Mouse (Mus musculus): Measurements from ENCODE around the gene Mrpl10. TPM values are rescaled to one million over a fixed set of nuclear protein-coding genes. Genes with fewer than 3 reads are reported as not detected.

Mrpl10 gene
- polyA plus RNA-seq, 1 experiment from 2014 or later, result 64.4 TPM

DNA sequence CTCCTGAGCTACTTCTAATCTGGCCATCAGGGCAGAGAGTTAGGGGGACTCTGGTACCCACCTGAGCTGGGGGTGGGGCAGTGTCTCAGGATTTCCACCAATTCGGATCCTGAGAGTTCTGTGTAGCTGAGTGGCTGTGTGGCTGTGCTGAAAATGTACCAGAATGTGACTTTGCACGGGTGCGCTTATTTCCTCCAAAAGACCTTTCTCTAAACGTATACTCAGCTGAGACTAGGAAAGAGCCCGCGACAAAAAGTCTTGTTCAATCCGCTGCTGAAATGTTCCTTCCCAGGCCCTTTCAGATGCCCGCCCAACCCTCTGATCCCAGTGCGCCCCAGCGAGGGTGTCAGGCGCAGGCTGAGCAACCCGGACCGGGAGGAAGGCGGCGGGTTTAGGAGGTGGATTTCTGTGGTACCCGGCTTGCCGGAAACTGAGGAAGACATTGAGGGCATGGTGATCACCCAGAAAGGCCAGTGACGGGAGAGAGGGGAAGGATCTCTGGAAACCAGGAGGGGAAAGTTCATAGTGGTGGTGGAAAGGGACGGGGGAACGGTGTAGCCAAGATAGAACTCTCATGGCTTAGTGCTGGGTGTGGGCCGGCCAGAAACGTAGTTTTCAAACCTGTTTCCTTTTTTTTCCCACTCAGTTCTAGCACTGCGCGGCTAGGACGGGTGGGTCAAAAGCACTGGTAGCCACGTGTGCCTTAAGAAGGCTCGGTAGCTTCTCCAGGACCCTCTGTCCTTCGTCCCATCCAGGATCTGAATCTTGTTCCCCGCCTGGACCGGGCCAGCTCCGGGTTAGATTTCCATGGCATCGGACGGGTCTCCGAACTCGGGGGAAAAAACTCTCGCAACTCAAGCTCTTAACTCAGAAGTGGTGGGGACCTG, 23.4 kb upstream of the Mrpl10 start:
- peak overlapping the region; percentile 34 for H3K4me3 ChIP-seq
- H3K9ac ChIP-seq (replicated peaks), result peak overlapping the region; percentile 34; the same call in 1 of the 2 replicates

DNA sequence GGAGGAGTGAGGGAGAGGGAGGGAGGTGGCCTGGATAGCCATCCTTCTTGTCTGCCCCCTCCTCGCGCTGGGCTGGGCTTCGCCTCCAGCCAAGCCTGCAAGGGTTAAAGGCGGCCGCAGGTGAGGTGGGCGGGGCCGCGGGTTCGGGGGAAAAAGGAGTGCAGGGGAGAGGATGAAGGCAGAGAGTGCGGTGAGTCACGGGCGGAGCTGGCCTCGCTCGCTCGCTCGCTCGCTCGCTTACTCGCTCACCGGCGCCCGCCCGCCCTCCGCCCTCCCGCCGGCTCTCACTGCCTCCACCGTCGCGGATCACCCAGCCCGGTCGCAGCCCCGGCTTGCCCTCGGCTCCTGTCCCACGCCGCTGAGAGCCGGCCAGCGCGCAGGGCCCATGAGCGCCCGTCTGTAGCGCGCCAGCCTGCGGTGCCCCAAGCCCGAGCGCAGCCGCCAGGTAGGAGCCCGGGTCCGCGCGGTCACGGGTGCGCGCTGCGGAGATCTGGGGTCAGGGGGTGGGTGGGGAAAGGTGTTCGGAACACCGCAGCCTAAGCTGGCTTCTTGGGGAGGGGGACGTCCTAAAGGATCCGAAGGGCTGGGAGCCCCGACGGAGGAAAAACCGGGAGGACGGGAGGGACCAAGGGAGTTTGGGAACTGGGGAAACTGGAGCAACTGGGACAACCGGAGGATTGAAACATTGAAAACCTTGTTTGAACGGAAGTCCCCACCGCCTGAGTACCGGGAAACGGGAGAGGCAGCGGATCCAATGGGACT, 22.6 kb upstream of the Mrpl10 start:
- Histone ChIP-seq H3K4me3 (peak overlapping the region; percentile 34), H3K36me3 (no peaks in the 10 kb centered on the region), H3K9me3 (no peaks in the 10 kb centered on the region), H3K27ac (replicated peaks) (no peak overlapping the region), H3K4me1 (peaks cover 28% of the 10 kb centered on the region), H3K4me2 (replicated peaks) (peak overlapping the region; percentile 43), H3K9ac (replicated peaks) (peak overlapping the region; percentile 34; the same call in 1 of the 2 replicates), H3K27me3 (peaks cover 97% of the 10 kb centered on the region)
- no peak for ATAC-seq (ENCODE audit: low FRiP score, low read depth)
- under 1% methylated on average over 59 of the region's 68 CpGs for WGBS

More for the DNA sequence above, 23.4 kb upstream of the Mrpl10 start:
- Histone ChIP-seq H3K27ac (replicated peaks) (no peak overlapping the region), H3K36me3 (no peaks in the 10 kb centered on the region), H3K4me1 (peaks cover 28% of the 10 kb centered on the region), H3K9me3 (no peaks in the 10 kb centered on the region), H3K4me2 (replicated peaks) (peak overlapping the region; percentile 43; the same call in 1 of the 2 replicates), H3K27me3 (peaks cover 97% of the 10 kb centered on the region)
- 1% methylated on average over 36 of the region's 36 CpGs for WGBS
- no peak for ATAC-seq (ENCODE audit: low FRiP score, low read depth)

DNA sequence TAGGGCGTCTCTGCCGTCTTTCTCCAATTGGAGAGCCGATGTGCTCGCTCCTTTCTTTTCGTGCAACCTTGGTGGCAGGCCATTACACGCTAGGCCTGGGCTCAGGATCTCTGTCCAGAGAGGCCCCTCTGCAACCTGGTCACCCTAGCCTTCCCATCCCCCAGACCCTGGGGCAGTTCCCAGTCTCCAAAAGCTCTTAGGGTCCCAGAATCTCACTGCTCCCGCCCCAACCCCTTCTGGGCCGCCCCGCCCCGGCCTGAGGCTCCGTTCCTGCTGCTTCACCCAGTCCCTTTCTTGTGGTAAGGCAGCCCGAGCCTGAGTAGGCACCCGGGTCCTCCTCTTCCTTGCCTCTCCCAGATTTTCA, 22.0 kb upstream of the Mrpl10 start:
- no peak overlapping the region for H3K4me3 ChIP-seq
- no peak for ATAC-seq (ENCODE audit: low FRiP score, low read depth)
- H3K4me2 ChIP-seq (replicated peaks), result no peak overlapping the region
- H3K27ac ChIP-seq (replicated peaks), result no peak overlapping the region
- 4% methylated on average over 13 of the region's 13 CpGs for WGBS
- H3K27me3 ChIP-seq, result peaks cover 97% of the 10 kb centered on the region
- H3K4me1 ChIP-seq, result peaks cover 28% of the 10 kb centered on the region
- H3K9ac ChIP-seq (replicated peaks), result no peak overlapping the region
- H3K36me3 ChIP-seq, result no peaks in the 10 kb centered on the region
- no peaks in the 10 kb centered on the region for H3K9me3 ChIP-seq

DNA sequence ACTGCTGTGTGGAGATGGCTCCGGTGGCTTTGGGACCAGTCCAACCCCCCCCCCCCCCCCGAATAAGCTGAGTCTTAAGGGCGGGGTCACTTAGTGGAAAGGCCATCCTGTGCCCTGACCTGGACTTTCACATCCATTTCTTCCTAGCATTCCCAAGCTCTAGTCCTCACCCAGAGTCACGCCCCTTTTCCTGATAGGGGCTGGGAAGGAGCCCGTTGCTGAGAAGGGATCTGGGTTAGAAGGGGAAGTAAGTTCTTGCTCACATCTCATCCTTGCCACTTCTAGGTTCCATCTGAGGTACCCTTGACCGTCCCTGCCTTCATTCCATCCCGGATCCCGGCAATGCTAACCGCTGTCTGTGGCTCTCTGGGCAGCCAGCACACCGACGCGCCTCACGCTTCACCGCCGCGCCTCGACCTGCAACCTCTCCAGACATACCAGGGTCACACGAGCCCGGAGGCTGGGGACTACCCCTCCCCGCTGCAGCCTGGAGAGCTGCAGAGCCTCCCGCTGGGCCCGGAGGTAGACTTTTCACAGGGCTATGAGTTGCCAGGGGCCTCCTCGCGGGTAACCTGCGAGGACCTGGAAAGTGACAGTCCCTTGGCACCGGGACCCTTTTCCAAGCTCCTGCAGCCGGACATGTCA, 20.1 kb upstream of the Mrpl10 start:
- Histone ChIP-seq H3K4me1 (peaks cover 40% of the 10 kb centered on the region), H3K9ac (replicated peaks) (no peak overlapping the region), H3K27me3 (peaks cover 96% of the 10 kb centered on the region), H3K4me3 (peak overlapping the region; percentile 46), H3K36me3 (no peaks in the 10 kb centered on the region), H3K27ac (replicated peaks) (no peak overlapping the region), H3K9me3 (no peaks in the 10 kb centered on the region), H3K4me2 (replicated peaks) (peak overlapping the region; percentile 65)
- 2% methylated on average over 25 of the region's 27 CpGs for WGBS
- ATAC-seq (ENCODE audit: low FRiP score, low read depth), result no peak

DNA sequence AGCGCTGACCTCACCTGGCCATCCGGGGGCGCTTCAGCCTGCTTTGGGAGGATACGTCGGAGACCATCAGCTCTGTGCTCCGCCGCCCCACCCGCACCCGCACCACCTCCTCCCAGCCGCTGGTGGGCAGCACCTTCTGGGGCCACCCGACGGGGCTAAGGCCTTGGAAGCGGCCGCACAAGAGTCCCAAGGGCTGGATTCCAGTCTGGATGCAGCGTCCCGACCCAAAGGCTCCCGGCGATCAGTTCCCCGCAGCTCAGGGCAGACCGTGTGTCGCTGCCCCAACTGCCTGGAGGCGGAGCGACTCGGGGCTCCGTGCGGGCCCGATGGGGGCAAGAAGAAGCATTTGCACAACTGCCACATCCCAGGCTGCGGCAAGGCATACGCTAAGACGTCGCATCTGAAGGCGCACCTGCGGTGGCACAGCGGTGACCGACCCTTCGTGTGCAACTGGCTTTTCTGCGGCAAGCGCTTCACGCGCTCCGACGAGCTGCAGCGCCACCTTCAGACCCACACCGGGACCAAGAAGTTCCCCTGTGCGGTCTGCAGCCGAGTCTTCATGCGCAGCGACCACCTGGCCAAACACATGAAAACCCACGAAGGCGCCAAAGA, 19.4 kb upstream of the Mrpl10 start:
- H3K9me3 ChIP-seq, result no peaks in the 10 kb centered on the region
- under 1% methylated on average over 50 of the region's 50 CpGs for WGBS
- peak overlapping the region; percentile 46 for H3K4me3 ChIP-seq
- H3K27me3 ChIP-seq, result peaks cover 89% of the 10 kb centered on the region
- peak; percentile 53 for ATAC-seq (ENCODE audit: low FRiP score, low read depth)
- peaks cover 40% of the 10 kb centered on the region for H3K4me1 ChIP-seq
- peak overlapping the region; percentile 65 for H3K4me2 ChIP-seq (replicated peaks)
- H3K36me3 ChIP-seq, result no peaks in the 10 kb centered on the region
- peak overlapping the region; percentile 54 for H3K9ac ChIP-seq (replicated peaks)
- H3K27ac ChIP-seq (replicated peaks), result no peak overlapping the region

DNA sequence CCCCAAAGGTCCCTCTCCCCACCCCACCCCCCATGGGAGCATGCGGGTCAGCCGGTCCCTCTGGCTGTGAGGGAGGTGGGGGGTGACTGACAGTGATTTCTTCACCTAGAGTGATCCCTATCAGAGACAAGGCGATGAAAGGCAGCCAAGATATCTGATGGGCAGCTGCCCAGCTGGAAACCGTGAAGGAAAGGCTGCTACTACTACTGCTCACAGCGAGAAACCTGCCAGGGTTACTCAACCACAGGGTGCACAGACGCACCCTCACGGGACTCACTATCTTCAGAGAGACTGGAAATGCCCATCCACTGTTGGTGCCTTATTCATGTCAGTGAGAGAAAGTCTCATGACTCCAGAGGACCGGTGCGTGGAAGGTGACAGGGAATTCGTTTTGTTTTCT, 16.4 kb upstream of the Mrpl10 start:
- Histone ChIP-seq H3K27ac (replicated peaks) (no peak overlapping the region), H3K9me3 (no peaks in the 10 kb centered on the region), H3K4me1 (peaks cover 30% of the 10 kb centered on the region), H3K4me3 (no peak overlapping the region), H3K36me3 (no peaks in the 10 kb centered on the region), H3K27me3 (peaks cover 59% of the 10 kb centered on the region), H3K9ac (replicated peaks) (no peak overlapping the region), H3K4me2 (replicated peaks) (0 out of 2 replicates have a peak overlapping the region, but pooled peaks have one; percentile 52)
- ATAC-seq (ENCODE audit: low FRiP score, low read depth), result no peak
- 12% methylated on average over 10 of the region's 10 CpGs for WGBS

DNA sequence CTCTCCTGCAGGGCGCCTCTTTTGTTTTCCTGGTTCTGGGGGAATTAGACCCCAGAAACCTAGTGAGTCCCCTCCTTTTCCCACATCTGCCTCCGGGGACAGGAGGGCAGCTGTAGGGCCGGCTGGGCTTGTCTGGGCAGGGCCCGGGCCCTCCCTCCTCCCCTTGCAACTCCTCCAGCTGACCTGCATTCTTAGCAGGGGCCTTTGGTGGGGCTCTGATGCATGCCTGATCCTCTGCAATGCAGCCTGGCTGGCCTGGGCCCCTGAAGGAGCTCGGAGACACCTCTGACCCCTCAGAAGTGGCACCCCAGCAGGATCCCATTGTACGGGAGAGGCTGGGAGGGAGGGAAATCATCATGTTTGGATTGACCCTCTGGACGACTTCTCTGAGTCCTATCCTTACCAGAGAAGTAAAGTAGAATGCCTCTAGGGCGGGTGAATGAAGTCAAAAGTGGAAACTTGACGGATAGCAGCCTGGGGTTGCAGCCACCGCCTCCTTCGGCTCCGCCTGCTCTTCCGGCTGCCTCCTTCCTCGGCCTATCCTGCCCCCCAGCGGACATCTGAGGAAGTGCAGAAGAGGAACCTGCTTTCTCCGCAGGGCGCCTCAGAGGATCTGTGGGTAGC, 15.5 kb upstream of the Mrpl10 start:
- Histone ChIP-seq H3K27ac (replicated peaks) (peak overlapping the region; percentile 71), H3K9ac (replicated peaks) (no peak overlapping the region; the same call in 1 of the 2 replicates), H3K27me3 (peaks cover 50% of the 10 kb centered on the region), H3K4me3 (peak overlapping the region; percentile 26), H3K4me2 (replicated peaks) (peak overlapping the region; percentile 52), H3K36me3 (no peaks in the 10 kb centered on the region), H3K9me3 (no peaks in the 10 kb centered on the region), H3K4me1 (peaks cover 37% of the 10 kb centered on the region)
- under 1% methylated on average over 17 of the region's 17 CpGs for WGBS
- peak; percentile 48 for ATAC-seq (ENCODE audit: low FRiP score, low read depth)

DNA sequence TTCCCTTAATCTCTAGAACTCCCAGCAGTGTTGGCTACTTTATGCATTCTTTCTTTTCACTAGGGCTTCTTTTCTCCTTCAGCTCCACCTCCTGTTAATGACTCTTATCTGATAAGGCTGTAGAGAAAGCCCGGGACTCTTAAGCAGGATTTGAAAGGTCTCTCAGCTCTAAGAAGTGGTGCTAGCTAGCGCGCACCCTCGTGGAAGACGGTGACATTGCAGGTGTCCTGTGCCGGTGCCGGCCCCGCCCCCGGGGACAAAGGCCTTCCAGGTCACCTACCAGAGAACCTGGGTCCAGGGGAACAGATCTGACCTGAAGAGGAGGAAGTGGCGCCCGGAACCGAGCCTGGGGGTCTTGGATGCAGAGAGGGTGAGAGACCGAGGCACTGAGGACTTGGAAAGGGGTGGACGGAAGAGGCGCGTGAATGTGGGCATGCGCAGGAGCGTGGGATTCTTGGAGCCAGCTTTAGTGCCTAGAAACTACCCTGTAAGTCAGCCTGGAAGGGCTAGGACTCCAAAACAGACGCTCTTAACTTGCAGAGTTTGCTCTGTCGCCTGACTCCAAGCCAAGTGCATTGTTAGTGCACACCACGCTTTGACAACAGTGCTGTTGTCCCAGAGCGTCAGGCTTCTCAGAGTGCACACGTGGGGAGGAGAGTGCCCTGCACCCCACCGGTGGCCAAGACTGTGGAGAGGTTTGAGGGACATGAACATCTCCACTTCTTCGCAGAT, 11.5 kb upstream of the Mrpl10 start, which contains the start of gene Scrn2:
Gene Scrn2, plus strand, starts transcription at position 253 of the 732 bp plus-strand sequence.
- Histone ChIP-seq H3K9me3 (no peaks in the 10 kb centered on the region), H3K27ac (replicated peaks) (peak within 1 kb of the TSS; percentile 68; the same call in 1 of the 2 replicates), H3K4me3 (peak within 1 kb of the TSS; percentile 69), H3K4me2 (replicated peaks) (peak within 1 kb of the TSS; percentile 82), H3K27me3 (peaks cover 10% of the 10 kb centered on the region), H3K36me3 (peaks cover 7% of the 10 kb centered on the region; the same call in 1 of the 2 replicates), H3K9ac (replicated peaks) (peak within 1 kb of the TSS; percentile 72), H3K4me1 (peaks cover 21% of the 10 kb centered on the region)
- 2% methylated on average over 25 of the region's 25 CpGs for WGBS
- ATAC-seq (ENCODE audit: low FRiP score, low read depth), result peak; percentile 77

DNA sequence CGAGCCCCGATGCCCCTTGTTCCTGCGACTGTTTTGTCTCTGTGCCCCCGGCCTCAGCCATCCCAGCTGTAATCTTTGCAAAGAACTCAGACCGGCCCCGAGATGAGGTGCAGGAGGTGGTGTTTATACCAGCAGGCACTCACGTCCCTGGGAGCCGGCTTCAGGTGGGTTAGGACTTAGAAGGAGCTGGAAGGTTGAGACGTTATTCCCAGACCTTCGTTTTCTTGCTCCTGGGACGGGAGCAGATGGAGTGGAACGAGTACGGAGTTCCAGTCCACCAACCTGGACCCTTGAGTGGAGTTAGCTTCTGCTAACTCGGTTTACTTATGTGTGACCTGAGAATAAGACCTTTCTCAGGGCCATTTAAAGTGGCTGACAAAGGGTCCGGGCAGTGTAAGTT, 10.9 kb upstream of the Mrpl10 start:
- H3K4me2 ChIP-seq (replicated peaks), result peak overlapping the region; percentile 82
- H3K27ac ChIP-seq (replicated peaks), result no peak overlapping the region
- ATAC-seq (ENCODE audit: low FRiP score, low read depth), result no peak
- 19% methylated on average over 15 of the region's 15 CpGs for WGBS
- peaks cover 4% of the 10 kb centered on the region; the same call in 1 of the 2 replicates for H3K27me3 ChIP-seq
- H3K4me1 ChIP-seq, result peaks cover 15% of the 10 kb centered on the region
- H3K9me3 ChIP-seq, result no peaks in the 10 kb centered on the region
- H3K4me3 ChIP-seq, result peak overlapping the region; percentile 69
- H3K36me3 ChIP-seq, result peaks cover 7% of the 10 kb centered on the region; the same call in 1 of the 2 replicates
- peak overlapping the region; percentile 72 for H3K9ac ChIP-seq (replicated peaks)

DNA sequence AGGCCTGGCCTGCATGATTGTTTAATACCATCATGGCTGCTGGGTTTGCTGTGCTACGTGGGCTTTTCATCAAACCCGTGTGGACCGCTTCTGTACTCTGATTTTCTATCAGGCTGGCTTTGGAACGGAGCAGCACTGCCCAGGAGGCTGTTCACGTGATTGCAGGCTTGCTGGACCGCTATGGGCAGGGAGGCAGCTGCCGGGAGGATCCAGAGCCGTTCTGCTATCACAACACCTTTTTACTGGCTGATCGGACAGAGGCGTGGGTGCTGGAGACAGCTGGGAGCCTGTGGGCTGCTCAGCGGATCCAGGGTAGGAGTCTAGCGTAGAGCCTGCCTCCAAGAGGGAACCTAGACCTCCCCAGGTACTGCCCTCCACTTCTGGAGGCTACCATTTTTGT, 9.4 kb upstream of the Mrpl10 start:
- 84% methylated on average over 12 of the region's 12 CpGs for WGBS
- Histone ChIP-seq H3K4me3 (no peak overlapping the region), H3K27me3 (no peaks in the 10 kb centered on the region; the same call in 1 of the 2 replicates), H3K4me2 (replicated peaks) (no peak overlapping the region), H3K9me3 (no peaks in the 10 kb centered on the region), H3K4me1 (peaks cover 9% of the 10 kb centered on the region), H3K27ac (replicated peaks) (no peak overlapping the region), H3K9ac (replicated peaks) (no peak overlapping the region), H3K36me3 (peaks cover 7% of the 10 kb centered on the region; the same call in 1 of the 2 replicates)
- no peak for ATAC-seq (ENCODE audit: low FRiP score, low read depth)

Measured in midbrain, embryonic 12.5 days (tissue).